Mouse (Mus musculus): Measurements from ENCODE around the gene Gm26741.

- TF ChIP-seq CTCF (IDR thresholded peaks at IDR 0.05; ENCODE audit: extremely low read depth, insufficient read length, insufficient replicate concordance, low read depth, low read length) (no peak), POLR2A (IDR thresholded peaks at IDR 0.05; ENCODE audit: low read depth, low read length) (no peak)
Observed at GRCm38 (mm10) chr10:52405160-52405559, 46.6 kb downstream of the Gm26741 start.

Measured in small intestine, adult 2 months (tissue).